Mouse (Mus musculus): ENCODE measurements around the gene Castor1.

DNA sequence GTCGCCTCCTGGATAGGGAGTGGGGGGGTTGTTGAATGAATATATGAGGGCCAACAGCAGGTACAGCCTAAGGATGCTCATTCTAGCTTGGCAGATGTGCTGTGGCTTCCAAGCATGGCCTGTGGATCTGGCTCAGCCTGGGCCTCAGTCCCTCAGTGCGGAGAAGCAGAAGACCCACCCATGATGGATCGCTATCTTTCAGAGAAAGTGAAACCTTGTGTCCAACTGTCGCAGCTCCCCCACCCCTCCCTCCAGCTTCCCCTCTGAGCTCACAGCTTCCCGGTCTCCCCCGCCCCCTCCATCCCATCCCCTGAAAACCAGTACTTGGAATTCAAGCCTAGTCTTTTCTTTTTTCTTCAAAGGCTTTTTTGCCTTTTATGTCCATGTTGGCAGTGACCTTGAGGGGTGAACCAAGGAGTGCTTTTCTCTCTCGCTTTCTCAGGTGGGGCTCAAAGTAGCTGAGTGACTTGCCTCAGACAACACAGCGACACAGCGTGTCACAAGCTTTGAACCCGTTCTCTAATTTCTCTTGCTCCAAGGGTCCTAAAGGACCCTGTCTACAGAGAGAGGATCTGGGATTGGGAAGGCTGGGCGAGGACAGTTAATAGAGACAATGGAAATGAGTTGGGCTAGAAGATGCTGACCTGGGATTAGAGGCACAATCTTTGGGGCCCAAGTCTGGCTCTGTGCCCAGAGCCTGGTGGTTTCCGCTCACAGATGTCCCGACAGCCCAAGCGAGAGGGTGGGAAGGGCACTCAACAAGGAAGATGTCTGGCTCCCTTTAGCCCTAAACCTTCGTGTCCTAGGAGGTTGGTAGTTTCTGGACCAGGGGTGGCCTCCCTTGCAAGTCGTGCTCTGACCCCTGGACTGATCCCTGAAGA is 17.9 kb downstream of the Castor1 start, which contains the start of gene Osm:
- TF ChIP-seq CTCF (IDR thresholded peaks at IDR 0.05; ENCODE audit: insufficient read depth, low read depth, low read length) (no peak), POLR2A (IDR thresholded peaks at IDR 0.05; ENCODE audit: insufficient read depth, low read depth, low read length) (no peak)
